Mouse (Mus musculus) intestine, postnatal 0 days (tissue): ENCODE measurements around the gene Hdac9. TPM values are rescaled to one million over a fixed set of nuclear protein-coding genes. Genes with fewer than 3 reads are reported as not detected.

ENCODE experiments used
- ATAC-seq: fragments of 200-750 bp; cut with Nextera tagmentation; 2 replicates; pipeline ENCODE4 v1.8.0; 2017; ENCODE audit warnings: mild to moderate bottlenecking, moderate TSS enrichment, moderate library complexity
- H3K27ac ChIP-seq: fragments of 300-500 bp; sonication (generic); 2 replicates; pipeline ENCODE4 v1.5.1; 2014; ENCODE audit warnings: mild to moderate bottlenecking, low read depth, low read length, moderate library complexity
- H3K27me3 ChIP-seq: fragments of 300-500 bp; sonication (generic); replicated peaks from 2 replicates; pipeline ENCODE4 v1.6.1; 2014; ENCODE audit warnings: low read length, mixed read lengths; ENCODE audit not compliant: control insufficient read depth, insufficient read depth
- H3K36me3 ChIP-seq: fragments of 300-500 bp; sonication (generic); 2 replicates; pipeline ENCODE4 v1.6.1; 2014; ENCODE audit warnings: mild to moderate bottlenecking, moderate library complexity; ENCODE audit not compliant: control insufficient read depth, insufficient read depth
- H3K4me1 ChIP-seq: fragments of 300-500 bp; sonication (generic); replicated peaks from 2 replicates; pipeline ENCODE4 v1.6.1; 2014; ENCODE audit warnings: antibody characterized with exemption, low read length, mixed read lengths; ENCODE audit not compliant: control insufficient read depth, insufficient read depth
- H3K4me2 ChIP-seq: fragments of 300-500 bp; sonication (generic); replicated peaks from 2 replicates; pipeline ENCODE4 v1.6.1; 2014; ENCODE audit warnings: low read depth, mild to moderate bottlenecking, moderate library complexity
- H3K4me3 ChIP-seq: fragments of 300-500 bp; sonication (generic); 2 replicates; pipeline ENCODE4 v1.5.1; 2014; ENCODE audit warnings: low read depth, low read length
- H3K9ac ChIP-seq: fragments of 300-500 bp; sonication (generic); 2 replicates; pipeline ENCODE4 v1.6.1; 2014; ENCODE audit warnings: mild to moderate bottlenecking, low read depth, low read length
- H3K9me3 ChIP-seq: fragments of 300-500 bp; sonication (generic); 2 replicates; pipeline ENCODE4 v1.6.1; 2016; ENCODE audit warnings: mixed run types; ENCODE audit not compliant: control insufficient read depth
- CTCF ChIP-seq: sonication (generic); IDR thresholded peaks from 2 replicates; pipeline ENCODE4 v1.5.1; 2016; ENCODE audit warnings: low read depth, mild to moderate bottlenecking, control low read depth, antibody characterized with exemption, moderate library complexity
- WGBS: fragments of 180-500 bp; shearing (Covaris S2); extraction: QIAGEN DNeasy Blood & Tissue Kit; methylation state at CpG from one replicate; pipeline ENCODE4 v1.1.7; 2014; 5-methylcytosine and 5-hydroxymethylcytosine counted together
- polyA plus RNA-seq: library from polyadenylated mRNA; unstranded; fragments of >200 nt; fragmentation: Nextera tagmentation; extraction: Ambion mirVana; gene quantifications from 2 replicates; pipeline ENCODE4 v1.2.1, GENCODE M21; 2015

The Hdac9 gene
- polyA plus RNA-seq, 1 experiment from 2014 or later = 1.4 TPM

- Histone ChIP-seq H3K4me1 (no peaks in the 10 kb centered on the region), H3K27me3 (no peaks in the 10 kb centered on the region), H3K27ac (no peak overlapping the region), H3K4me2 (no peak overlapping the region), H3K4me3 (no peak overlapping the region), H3K36me3 (no peaks in the 10 kb centered on the region), H3K9ac (no peak overlapping the region), H3K9me3 (no peaks in the 10 kb centered on the region)
- WGBS = 60% methylated on average over 5 of the region's 5 CpGs
- ATAC-seq = no peak
- TF ChIP-seq CTCF = no peak
These were observed 191.7 kb downstream of the Hdac9 start for GRCm38 (mm10) chr12:34725204-34725603.

- WGBS = 88% methylated on average over 2 of the region's 2 CpGs
- H3K4me1 ChIP-seq = no peaks in the 10 kb centered on the region
- H3K9me3 ChIP-seq = no peaks in the 10 kb centered on the region
- no peak overlapping the region for H3K4me3 ChIP-seq
- no peak overlapping the region for H3K27ac ChIP-seq
- H3K27me3 ChIP-seq = no peaks in the 10 kb centered on the region
- no peak for ATAC-seq
- H3K4me2 ChIP-seq = no peak overlapping the region
- no peak for TF ChIP-seq CTCF
- no peak overlapping the region for H3K9ac ChIP-seq
- H3K36me3 ChIP-seq = no peaks in the 10 kb centered on the region
These were observed 192.6 kb downstream of the Hdac9 start for GRCm38 (mm10) chr12:34724274-34724673.

GRCm38 (mm10) chr12:34722831-34723490 is 193.9 kb downstream of the Hdac9 start:
- Histone ChIP-seq H3K4me2 (no peak overlapping the region), H3K9ac (no peak overlapping the region), H3K9me3 (no peaks in the 10 kb centered on the region), H3K36me3 (no peaks in the 10 kb centered on the region), H3K4me1 (no peaks in the 10 kb centered on the region), H3K27me3 (no peaks in the 10 kb centered on the region), H3K27ac (no peak overlapping the region), H3K4me3 (no peak overlapping the region)
- no peak for TF ChIP-seq CTCF
- WGBS = 66% methylated on average over 7 of the region's 7 CpGs
- no peak for ATAC-seq

- H3K36me3 ChIP-seq = no peaks in the 10 kb centered on the region
- no peak overlapping the region for H3K4me2 ChIP-seq
- ATAC-seq = no peak
- H3K27me3 ChIP-seq = no peaks in the 10 kb centered on the region
- H3K9ac ChIP-seq = no peak overlapping the region
- no peaks in the 10 kb centered on the region for H3K4me1 ChIP-seq
- TF ChIP-seq CTCF = no peak
- H3K27ac ChIP-seq = no peak overlapping the region
- WGBS = 68% methylated on average over 2 of the region's 2 CpGs
- no peak overlapping the region for H3K4me3 ChIP-seq
- H3K9me3 ChIP-seq = no peaks in the 10 kb centered on the region
These were observed 196.0 kb downstream of the Hdac9 start for GRCm38 (mm10) chr12:34720906-34721305.

GRCm38 (mm10) chr12:34714266-34714939 is 202.5 kb downstream of the Hdac9 start:
- Histone ChIP-seq H3K36me3 (no peaks in the 10 kb centered on the region), H3K4me1 (no peaks in the 10 kb centered on the region), H3K27me3 (no peaks in the 10 kb centered on the region), H3K9me3 (no peaks in the 10 kb centered on the region), H3K4me3 (peak overlapping the region; percentile 8; the same call in 1 of the 2 replicates), H3K4me2 (peak overlapping the region; percentile 25), H3K9ac (no peak overlapping the region), H3K27ac (no peak overlapping the region)
- 41% methylated on average over 14 of the region's 14 CpGs for WGBS
- TF ChIP-seq CTCF = 0 out of 2 replicates have a peak, but pooled peaks have one; percentile 7
- no peak for ATAC-seq

- Histone ChIP-seq H3K36me3 (no peaks in the 10 kb centered on the region), H3K9me3 (no peaks in the 10 kb centered on the region), H3K4me2 (no peak overlapping the region), H3K9ac (no peak overlapping the region), H3K4me1 (no peaks in the 10 kb centered on the region), H3K27me3 (no peaks in the 10 kb centered on the region), H3K4me3 (no peak overlapping the region), H3K27ac (no peak overlapping the region)
- 62% methylated on average over 1 of the region's 1 CpGs for WGBS
- ATAC-seq = no peak
- no peak for TF ChIP-seq CTCF
These were observed 218.9 kb downstream of the Hdac9 start for GRCm38 (mm10) chr12:34697981-34698380.
